Mouse (Mus musculus) CH12F3 (cell line): Measurements from ENCODE around the gene Plekhn1.

Source experiments
- in situ Hi-C: fragments of 300-500 bp; cut with MboI; formaldehyde crosslinking; loops from 2 replicates; pipeline ENCODE4 v1.14.3; 2020; ENCODE audit warnings: low sequenced_read_pairs

Gene Plekhn1

DNA sequence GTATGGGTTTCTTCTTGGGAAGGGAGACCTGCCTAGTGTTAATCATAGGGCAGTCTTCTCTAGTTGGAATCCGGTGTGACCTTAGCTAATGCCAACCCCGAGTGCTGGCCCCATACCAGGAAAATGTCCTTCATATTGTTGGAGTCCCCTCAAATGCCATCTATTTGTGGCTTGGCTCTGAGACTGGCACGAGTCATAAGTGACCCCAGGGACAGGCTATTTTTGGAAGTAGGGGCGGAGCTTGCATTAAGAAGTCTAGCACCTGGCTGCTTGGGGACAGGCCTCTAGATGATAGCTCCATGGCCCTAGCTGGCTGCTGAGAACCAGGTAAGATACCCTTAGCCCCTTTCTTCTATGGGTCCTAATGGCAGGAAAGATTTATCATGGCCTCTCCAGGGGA lies 19.0 kb downstream of the Plekhn1 start, which contains the start of gene Perm1:
TSS of gene Perm1 (plus strand) at position 220 of the 400 bp plus-strand sequence.
- in situ Hi-C loops: no loop called here

DNA sequence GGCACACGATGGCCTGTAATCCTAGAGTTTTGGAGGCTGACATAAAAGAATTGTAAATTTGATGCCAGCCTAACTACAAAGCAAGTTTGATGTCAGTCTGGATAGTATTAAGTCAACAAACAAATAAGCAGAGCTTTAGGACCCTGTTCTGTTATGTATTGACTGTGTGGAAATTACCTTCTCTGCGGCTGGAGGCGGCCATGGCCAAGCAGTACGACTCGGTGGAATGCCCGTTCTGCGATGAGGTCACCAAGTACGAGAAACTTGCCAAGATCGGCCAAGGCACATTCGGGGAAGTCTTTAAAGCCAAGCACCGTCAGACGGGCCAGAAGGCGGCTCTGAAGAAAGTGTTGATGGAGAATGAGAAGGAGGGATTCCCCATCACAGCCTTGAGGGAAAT lies 21.5 kb downstream of the Plekhn1 start:
- in situ Hi-C loops: no loop called here

DNA sequence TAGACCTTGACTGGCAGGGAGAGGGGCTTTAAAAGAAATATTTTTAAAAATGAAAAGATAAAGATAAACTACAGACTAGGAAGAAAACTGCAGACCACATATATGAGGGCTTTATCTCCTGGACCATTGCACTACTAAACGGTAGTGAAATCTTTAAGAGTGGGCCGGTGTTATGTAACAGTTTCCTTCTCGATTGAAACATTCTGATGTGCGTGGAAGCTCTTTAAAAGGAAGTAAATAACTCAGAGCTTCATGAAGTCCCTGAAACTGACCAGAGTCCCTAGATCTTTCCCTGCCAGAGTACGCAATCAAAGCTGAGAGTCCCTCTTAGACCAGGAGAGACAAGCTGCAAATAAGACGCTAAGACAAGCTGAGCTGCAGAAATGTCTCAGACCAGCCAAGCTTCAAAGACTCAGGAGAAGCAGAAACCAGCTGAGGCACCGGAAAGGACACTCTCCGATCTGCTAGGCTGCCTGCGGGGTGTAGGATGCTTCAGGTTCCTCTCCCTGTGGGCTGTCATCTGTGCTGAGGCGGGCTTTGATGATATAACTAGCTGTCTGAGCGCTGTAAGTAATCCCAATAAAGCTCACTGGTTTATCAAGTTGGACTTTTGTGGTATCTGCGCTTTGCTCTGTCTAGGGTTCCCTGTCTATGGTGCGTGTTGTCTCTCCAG lies 24.6 kb downstream of the Plekhn1 start:
- in situ Hi-C loops: no loop called here

DNA sequence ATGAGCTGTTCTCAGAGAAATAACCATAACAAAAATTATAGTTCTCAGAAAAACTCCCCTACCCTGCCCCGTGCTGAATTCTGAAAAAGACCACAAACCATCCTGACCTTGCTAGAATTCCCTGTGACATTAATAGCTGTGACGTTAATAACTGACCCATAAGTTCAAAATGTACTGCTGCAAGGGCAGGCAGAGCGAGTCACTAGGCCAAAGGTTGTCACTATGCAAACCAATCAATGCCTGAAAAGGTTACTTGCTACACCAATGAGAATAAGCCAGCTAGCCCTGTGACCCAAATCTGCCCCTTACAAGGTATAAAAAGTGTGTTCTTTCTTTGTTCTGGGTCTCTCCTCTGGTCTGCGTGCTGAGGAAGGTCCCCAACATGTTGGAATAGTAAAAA lies 25.8 kb downstream of the Plekhn1 start:
- in situ Hi-C loops: no loop called here

DNA sequence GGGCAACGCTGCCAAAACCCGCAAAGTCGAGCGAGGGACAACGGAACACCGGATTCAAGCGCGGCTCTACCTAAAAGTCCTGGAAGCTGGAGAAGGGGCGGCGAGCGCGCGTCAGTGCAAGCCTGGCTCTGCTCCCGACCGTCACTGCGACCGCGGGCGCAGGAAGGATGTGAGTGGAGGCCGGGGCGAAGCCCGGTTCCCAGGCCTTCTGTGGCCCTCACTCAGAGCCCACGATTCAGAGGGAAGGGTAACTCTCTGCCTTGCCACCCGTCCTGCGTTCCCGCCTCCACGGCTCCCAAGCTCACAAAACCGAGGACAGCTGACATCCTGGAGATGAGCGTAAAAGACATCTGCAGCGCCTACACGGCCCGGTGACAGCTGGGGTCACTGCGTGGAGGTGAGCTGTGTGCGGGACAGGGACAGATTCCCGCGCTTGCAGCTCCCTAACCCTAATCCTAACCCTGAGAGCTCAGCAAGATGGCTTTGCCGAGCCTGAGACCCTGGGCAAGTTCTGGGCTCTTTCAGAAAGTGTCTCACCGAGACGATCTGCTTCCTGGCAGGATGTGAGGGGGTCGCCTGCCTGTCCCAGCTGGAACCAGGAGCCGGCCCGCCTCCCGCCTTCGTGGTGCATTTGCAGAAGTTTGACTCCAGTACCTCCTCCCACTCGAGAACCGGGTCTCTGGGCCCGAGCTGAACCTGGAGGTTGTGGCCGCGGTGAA lies 31.1 kb downstream of the Plekhn1 start:
- in situ Hi-C loops: no loop called here

DNA sequence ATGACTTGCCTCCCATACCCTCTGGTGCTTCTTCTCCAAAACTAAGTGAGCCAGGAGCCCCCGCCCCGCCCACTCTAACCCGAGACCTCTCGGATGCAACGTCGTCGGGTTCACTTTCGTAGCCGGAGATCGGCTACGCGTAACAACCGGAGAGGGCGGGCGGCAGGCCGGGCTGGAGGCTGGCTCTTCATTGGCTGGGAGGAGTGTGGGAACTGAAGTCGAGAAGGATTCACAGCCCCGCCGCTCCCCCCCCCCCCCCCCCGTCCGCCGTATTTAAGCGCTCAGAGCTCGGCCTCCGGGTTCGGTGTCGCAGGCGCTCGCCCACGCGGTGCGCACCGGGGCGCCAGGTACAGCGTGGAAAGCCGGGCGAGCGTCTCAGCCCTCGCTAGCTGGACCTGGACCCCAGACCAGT lies 31.6 kb downstream of the Plekhn1 start, which contains the start of gene AW011738:
TSS of gene AW011738 (plus strand) at position 304 of the 412 bp plus-strand sequence.
- in situ Hi-C loops: no loop called here

DNA sequence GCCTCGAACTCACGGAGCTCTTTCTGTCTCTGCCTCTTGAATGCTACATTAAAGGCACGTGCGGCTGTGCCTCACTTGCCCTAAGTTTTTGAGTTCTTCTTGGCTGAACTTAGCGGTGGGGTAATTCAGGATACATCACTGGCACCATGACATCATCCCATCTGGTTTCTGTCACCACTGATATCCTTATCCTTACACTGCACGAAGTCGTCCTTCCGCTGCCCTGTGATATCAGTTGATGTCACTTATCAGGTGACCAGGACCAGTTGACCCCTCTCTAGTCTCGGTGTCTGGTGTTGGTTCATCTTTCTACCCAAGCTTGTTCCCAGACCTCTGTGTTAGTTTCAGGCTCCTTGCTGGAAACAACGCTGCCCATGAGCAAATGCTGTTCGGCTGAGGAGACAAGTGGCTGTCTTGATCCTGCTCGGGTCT lies 32.2 kb downstream of the Plekhn1 start:
- in situ Hi-C loops: no loop called here

DNA sequence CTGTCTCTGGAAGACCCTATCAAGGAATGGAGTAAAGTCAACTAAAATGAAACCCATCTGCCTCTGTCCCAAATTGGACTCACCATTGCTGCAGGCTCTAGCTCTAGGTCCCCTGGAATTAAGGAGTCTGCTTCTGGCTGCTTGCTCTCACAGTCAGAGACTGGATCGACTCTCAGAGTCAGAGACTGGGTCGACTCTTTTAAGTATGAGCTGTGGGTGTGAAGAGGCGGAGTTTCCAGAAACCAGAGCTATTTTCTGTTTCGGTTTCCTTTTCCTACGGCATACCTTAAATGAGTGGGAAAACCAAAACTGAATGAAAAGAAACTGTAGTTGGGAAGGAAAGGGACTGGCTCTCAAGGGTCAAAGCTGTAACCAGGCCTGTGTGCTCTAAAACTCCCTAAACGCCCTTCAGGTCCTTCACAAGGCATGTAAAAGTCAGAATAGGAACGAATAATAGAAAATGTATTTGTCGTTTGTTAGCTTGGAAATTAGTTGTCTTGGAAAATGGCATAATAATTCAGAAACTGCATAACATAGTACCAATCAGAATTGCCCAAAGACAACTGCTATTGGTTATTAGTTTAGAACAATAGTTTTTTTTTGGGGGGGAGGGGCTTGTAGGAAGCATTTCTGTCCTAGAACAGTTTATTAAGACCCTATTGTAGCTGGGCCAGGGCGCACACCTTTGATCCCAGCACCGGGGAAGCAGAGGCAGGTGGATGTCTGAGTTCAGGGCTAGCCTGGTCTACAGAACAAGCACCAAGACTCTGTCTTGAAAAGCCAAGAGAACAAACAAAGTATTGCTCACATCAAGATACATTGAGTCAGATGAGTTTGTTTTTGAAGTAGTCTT lies 33.8 kb downstream of the Plekhn1 start, which contains the start of gene Isg15:
TSS of gene Isg15 (minus strand) at position 196 of the 853 bp plus-strand sequence.
- in situ Hi-C loops: no loop called here

DNA sequence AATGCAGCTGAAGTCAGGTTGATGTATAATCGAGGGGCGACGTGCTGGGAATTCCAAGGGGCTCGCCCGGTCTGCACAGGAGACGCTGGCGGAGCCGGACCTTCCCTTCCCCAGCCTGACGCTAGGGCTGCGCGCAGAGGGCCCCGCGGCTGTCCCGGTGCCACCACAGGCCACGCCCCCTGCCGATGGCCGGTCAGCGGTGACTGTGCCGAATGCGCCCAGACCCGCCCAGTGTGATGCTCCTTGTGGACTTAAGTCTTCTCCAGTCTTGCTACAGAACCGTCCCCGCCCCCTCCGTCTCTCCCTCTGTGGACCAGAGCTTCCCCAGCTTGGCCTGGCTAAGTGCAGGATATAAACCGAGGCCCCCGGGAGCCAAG lies 36.8 kb downstream of the Plekhn1 start:
- in situ Hi-C loops: no loop called here

DNA sequence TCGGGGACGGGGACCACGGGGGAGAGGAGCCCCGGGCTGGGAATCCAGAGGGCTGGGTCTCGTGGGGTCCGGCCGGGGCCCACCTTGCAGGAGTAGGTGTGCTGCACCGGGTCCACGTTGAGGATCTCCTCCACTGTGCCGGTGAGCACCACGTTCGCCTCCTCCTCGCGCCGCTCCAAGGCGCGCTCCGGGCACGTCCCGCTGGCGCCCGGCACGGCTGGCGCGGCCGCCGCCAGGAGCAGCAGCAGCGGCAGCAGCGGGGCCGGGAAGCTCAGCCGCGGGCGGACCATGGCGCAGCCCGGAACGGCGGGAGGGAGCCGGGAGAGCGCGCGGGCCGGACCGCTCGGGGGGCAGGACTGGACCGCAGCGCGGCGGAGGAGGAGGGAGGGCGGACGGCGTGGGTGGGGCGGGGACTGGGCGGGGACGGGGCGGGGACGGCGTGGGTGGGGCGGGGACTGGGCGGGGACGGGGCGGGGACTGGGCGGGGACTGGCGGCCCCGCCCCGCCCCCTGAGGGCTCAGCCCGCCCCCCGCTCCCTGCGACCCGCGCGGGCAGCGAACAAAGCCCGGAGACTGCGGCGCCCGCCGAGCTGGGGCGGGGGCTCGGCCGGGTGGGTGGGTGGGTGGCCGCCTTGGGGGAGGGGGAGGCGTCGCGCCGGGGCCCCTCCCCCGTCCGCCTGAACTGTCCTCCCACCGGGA lies 37.4 kb downstream of the Plekhn1 start, which contains the start of gene Agrn:
TSS of gene Agrn (minus strand) at position 358 of the 698 bp plus-strand sequence.
- in situ Hi-C loops: no loop called here

DNA sequence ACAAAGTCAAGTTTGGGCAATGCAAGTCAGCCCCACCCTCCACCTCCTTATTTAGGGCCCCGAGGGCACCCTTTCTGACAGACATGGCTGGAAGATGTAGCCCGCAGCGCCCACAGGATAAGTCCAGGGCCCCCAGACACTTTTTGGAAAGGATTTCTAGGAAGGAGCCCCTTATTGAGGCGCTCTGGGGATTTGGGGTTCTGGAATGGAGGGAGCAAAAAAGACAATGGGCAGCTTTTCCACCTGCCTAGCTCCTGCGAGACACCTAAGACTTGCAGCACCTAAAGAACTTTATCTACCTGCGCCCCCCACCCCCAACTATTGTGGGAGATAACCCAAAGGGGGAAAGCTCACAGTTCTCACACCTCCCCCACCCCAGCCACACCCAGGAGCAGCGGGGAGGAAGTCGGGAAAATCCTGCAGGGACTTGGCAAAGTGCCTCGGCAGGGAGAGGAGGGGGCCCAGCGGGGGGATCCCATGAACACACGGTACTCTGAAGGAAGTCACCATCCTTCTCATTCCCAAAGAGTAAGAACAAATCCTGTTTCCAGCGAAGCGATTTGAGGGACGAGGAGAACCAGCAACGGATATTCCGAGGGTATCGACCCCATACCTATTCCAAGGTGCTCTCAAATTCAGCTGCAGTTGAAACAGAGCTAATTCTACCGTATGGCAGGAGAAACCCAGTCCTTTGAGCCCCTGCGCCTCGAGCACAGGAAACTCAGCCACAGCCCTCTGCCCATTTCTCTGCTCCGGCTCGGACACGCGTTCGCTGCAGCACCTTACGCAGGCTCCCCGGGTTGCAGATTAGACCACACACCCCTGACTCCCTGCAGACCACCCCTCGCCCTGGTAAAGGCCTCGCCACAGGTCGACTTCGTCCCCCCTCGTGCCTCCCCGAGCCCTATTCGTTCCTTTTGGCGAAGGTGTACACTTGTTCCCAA lies 38.5 kb downstream of the Plekhn1 start:
- in situ Hi-C loops: no loop called here

DNA sequence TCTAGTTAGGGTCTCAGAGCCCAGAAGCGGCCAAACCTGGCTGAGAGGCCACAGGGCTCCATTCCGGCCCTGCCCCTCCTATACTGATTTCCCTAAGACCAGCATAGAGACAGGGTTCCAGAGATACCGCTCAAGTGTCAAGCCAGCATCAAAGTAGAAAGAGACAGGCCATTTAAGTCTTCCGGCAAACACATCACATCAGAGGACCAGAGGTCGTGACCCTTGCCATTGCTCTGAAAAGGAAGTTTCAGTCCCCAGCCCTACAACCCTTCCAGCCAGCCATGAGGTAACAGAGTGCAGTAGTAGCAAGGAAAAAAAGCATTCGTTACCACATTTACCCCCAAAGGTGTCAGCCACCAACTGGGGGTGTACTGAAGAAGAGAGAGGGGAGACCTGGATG lies 40.3 kb downstream of the Plekhn1 start:
- in situ Hi-C loops: no loop called here

DNA sequence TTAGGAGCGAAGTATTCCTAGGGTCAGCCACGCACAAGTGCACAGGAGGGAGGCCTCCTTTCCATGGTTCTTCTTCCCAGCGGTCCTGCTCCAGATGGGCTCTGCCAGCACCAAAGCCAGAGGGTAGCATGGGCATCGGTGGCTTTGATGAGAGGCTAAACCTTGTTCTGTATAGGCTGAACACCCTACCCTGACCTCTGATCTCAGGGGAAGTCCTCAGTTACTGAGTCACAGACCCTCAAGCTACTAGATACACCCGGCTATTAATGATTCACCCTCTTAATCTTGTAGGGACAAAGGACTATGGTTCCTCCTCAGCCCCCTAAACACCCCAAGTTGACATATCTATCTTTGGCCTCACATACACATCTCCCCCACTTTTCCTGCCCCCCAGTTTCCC lies 40.8 kb downstream of the Plekhn1 start:
- in situ Hi-C loops: no loop called here

DNA sequence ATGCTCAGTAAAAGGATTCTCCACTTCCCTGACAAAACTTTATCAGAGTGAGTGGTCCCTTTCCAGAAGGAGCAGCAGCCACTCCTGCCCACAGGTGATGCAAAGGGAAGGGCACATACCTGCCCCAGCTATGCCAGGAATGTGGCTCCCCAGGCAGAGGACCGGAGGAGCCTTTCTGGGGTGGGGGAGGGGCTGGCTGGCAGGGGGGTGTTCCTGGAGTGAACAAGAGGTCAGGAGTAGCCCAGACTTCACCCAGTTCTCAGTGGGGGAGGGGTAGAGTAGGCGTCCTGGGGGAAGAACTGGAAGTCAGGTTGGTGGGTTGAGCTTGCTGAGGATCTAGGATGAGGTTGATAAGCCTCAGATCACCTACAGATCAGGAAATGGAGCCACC lies 41.5 kb downstream of the Plekhn1 start:
- in situ Hi-C loops: no loop called here

DNA sequence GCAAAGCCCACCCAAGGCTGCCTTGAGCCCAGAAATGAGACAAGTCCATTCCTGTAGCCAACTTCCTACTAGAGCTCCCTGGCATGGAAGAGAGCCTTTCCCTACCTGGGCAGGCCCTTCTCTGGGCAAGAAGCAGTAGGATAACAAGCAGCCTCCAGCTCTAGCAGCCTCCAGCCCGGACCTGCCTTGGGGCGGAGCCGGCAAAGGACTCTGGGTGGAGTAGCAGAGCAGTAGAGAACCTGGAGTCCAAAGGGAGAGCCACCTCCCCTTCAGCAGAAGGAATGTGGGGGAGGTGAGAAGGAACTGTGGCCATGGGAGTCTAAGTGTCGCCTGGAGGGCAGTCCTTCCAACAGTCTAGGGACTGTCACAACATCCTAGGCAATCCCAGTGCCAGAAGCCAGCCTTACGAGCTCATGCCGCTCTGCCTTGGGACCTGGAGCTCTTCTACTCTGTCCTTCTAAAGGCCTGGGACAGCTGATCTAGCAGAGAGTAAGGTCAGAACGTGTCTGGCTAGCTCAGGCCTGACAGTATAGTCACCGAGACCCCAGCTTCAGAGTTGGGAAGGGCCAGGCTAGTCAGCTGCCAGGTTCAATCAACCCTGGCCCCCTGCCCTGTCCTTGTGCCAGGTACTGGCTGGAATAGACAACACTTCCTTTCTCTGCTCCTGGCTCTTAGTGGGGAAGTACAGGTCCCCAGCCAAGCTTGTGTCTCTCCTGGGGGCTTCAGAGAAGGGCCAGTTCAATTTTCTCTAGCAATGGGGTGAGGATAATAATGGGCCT lies 42.0 kb downstream of the Plekhn1 start:
- in situ Hi-C loops: no loop called here

DNA sequence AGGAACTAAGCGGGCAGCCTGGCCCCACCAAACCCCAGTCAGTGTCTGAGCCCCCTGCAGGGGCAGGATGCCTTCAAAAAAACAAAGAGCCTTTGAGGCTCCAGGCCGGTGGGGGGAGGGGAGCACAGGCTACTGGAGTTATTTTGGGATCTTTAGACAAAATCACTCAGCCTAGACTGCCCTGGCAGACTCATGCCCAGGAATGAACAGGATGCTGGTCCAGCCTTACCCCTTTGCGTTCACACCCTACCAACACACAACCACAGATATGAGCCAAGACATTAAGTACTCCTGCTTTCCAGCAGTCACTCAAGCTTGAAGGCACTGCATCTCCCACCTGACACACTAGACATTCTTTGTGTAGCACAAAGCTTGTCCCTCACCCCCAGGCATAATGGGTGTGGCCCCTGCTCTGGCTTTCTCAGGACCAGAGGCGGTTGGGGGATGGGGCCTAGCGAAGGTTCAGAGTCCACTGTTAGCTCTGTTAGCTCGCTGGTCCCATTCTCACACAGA lies 45.8 kb downstream of the Plekhn1 start:
- in situ Hi-C loops: no loop called here

DNA sequence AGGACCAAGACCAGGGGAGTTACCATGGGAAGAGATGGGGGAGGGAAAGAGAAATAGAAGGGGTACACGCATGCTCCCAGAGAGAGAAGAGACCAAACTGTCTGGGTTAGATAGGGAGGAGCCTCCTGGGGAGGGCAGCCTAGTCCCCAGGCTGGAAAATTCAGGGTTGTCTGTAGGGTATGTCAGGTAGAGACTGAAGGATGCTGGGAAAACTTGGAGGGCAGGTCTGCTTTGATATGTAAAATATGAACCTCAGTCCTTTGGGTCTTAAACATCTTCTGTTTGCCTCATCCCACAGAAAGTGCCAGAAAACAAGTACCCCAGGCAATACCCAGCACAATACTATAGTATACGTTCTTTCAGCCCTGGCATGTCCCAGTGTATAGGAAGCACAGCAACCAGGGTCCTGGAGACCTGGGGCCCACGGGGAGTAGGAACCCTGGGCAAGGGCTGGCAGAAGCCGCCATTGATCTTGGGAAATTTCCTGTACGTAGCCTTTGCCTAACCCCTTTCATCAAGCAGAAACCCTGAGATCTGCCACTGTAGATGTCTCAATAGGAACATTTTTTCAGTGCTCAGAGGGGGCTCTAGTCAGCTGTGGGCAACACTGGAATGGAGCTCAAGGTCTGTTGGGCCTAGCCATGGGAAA lies 46.4 kb downstream of the Plekhn1 start:
- in situ Hi-C loops: no loop called here
